Mouse (Mus musculus) thymus, postnatal 10 days (tissue): Measurements from ENCODE around the gene Sumo1.

Source experiments
- DNase-seq, 2 experiments: peaks; one replicate each; pipeline ENCODE4 v3.0.0; 2021; ENCODE audit warnings: low spot score in 2 of 2

Gene Sumo1

GRCm38 (mm10) chr1:59549036-59549675, 121.5 kb downstream of the Sumo1 start:
- DNase-seq = no peak

- no peak for DNase-seq
Observed at GRCm38 (mm10) chr1:59548486-59548885, 122.1 kb downstream of the Sumo1 start.

- no peak for DNase-seq
Observed at GRCm38 (mm10) chr1:59543911-59544310, 126.7 kb downstream of the Sumo1 start.

DNA sequence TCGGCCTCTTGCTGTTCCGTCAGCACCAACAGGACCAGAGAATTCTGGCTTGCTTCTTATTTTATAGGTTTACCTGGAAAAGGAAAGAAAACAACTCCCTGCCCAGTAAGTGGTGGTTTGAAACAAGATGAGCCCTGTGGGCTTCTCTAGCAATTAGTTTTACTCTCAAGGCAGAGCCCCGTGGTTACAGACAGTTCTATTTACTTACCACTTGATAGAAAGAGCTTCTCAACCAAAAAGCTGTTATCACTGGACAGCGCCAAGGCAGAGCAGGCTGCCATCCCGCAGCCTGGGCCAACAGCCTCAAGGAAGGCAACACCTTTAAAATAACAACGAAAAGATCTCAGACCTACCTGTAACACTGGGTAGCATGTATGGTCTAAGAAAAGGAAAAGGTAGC, 128.4 kb downstream of the Sumo1 start:
- DNase-seq = no peak

DNA sequence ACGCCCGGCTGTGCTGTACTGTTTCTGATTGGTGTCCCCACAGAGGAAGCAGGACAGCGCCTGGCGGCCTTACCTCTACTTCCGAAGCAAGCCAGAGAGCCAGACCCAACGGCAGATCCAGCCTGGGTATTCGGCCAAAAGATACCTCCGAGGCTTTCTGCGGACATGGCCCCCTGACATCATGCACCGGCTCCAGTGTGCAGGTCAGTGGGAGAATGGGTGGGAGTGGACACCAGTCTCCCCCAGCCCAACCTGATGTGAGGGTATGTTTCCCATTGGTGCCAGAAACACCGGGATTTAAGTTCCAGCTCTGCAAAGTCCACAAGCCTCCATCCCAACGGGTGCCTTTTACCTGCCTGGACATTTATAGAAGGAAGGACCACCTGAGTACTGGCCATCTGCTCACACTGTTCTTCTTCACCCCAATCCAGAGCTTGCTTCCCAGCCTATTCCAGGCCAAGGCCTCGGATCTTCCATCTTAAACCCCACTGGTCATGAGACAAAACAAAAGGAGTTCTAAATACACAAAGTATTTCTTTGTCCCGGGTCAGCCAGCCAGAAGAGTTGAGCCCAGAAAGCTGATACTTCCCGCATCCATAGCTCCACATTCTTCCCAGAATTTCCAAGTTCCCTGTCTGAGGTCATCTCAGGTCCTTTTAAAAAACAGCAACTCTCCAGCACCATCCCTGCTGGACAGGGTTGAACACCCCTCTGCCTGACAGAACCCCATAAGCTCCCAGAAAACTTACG, 129.2 kb downstream of the Sumo1 start:
- no peak for DNase-seq

GRCm38 (mm10) chr1:59540537-59541148, 130.0 kb downstream of the Sumo1 start:
- no peak for DNase-seq

- DNase-seq = no peak
Observed at GRCm38 (mm10) chr1:59538381-59538780, 132.3 kb downstream of the Sumo1 start.
